Mouse (Mus musculus) CH12.LX (cell line): ENCODE data around the gene Lamp2. TPM values are rescaled to one million over a fixed set of nuclear protein-coding genes. Genes with fewer than 3 reads are reported as not detected.

ENCODE experiments used
- DNase-seq: peaks from one replicate; pipeline ENCODE4 v3.0.0-alpha.2; 2013; ENCODE audit errors: extremely low read depth
- H3K27ac ChIP-seq: 2 replicates; pipeline ENCODE4 v1.5.1; 2012; ENCODE audit warnings: low read depth, mild to moderate bottlenecking, control low read depth, moderate library complexity; ENCODE audit not compliant: insufficient read depth
- H3K27me3 ChIP-seq: replicated peaks from 2 replicates; pipeline ENCODE3; 2012; ENCODE audit warnings: inconsistent platforms
- H3K36me3 ChIP-seq, 2 experiments: replicated peaks in 1 of 2; 2 replicates each; pipeline versions ENCODE3 to v1.6.1; 2012; ENCODE audit warnings: inconsistent platforms in 1 of 2, low read length in 1 of 2, mild to moderate bottlenecking in 1 of 2, mixed read lengths in 1 of 2, moderate library complexity in 1 of 2; ENCODE audit not compliant: control insufficient read depth in 1 of 2, insufficient read depth in 1 of 2
- H3K4me1 ChIP-seq, 2 experiments: 2 replicates each; pipeline ENCODE4 v1.6.1; 2012; ENCODE audit warnings: inconsistent platforms in 1 of 2, moderate library complexity in 1 of 2; ENCODE audit not compliant: insufficient read depth in 2 of 2, control insufficient read depth in 1 of 2
- H3K4me2 ChIP-seq: 2 replicates; pipeline ENCODE4 v1.6.1; 2012; ENCODE audit warnings: low read depth, mild to moderate bottlenecking, control low read depth; ENCODE audit not compliant: poor library complexity, insufficient read depth, severe bottlenecking
- H3K4me3 ChIP-seq, 3 experiments: fragments of 150-350 bp in 1 of 3; sonication (generic) in 1 of 3; replicated peaks in 1 of 3; 2 replicates each; pipeline versions ENCODE3 to v1.5.1; 2011 to 2012; ENCODE audit warnings: low read depth in 2 of 3, low read length in 2 of 3, mild to moderate bottlenecking in 2 of 3, moderate library complexity in 2 of 3, control low read depth in 1 of 3, improper control_type of control experiment in 1 of 3, inconsistent platforms in 1 of 3, mixed read lengths in 1 of 3; ENCODE audit not compliant: poor library complexity in 1 of 3
- H3K79me2 ChIP-seq: replicated peaks from 2 replicates; pipeline ENCODE4 v1.6.1; 2012; ENCODE audit warnings: mild to moderate bottlenecking, moderate library complexity; ENCODE audit not compliant: control insufficient read depth, poor library complexity, insufficient read depth, severe bottlenecking; ENCODE audit errors: extremely low read depth
- H3K9ac ChIP-seq: 2 replicates; pipeline ENCODE4 v1.6.1; 2012; ENCODE audit warnings: low read depth, mild to moderate bottlenecking, control low read depth, moderate library complexity; ENCODE audit not compliant: insufficient read depth
- H3K9me3 ChIP-seq: replicated peaks from 2 replicates; pipeline ENCODE3; 2012; ENCODE audit warnings: low read length, inconsistent platforms, mixed read lengths
- BHLHE40 ChIP-seq: IDR thresholded peaks from 2 replicates; pipeline ENCODE4 v1.6.1; 2011; ENCODE audit warnings: mild to moderate bottlenecking, low read depth, low read length, improper control_type of control experiment
- CTCF ChIP-seq, 2 experiments: IDR thresholded peaks in 1 of 2; conservative IDR thresholded peaks in 1 of 2; 2 replicates each; pipeline ENCODE4 v1.5.1; 2011 to 2012; ENCODE audit warnings: low read depth in 2 of 2, low read length in 2 of 2, improper control_type of control experiment in 1 of 2, inconsistent platforms in 1 of 2, mild to moderate bottlenecking in 1 of 2, moderate library complexity in 1 of 2
- ELF1 ChIP-seq: IDR thresholded peaks from 2 replicates; pipeline ENCODE4 v1.6.1; 2014; ENCODE audit warnings: low read depth, mild to moderate bottlenecking, inconsistent platforms, low read length, improper control_type of control experiment
- EP300 ChIP-seq: IDR thresholded peaks from 2 replicates; pipeline ENCODE4 v1.6.1; 2011; ENCODE audit warnings: low read length, improper control_type of control experiment
- ETS1 ChIP-seq: conservative IDR thresholded peaks from 2 replicates; pipeline ENCODE4 v1.6.1; 2012; ENCODE audit warnings: low read depth, mild to moderate bottlenecking, inconsistent platforms, low read length, improper control_type of control experiment, moderate library complexity
- GABPA ChIP-seq: IDR thresholded peaks from 2 replicates; pipeline ENCODE4 v1.6.1; 2012; ENCODE audit warnings: low read depth, low read length, improper control_type of control experiment, inconsistent platforms; ENCODE audit not compliant: insufficient replicate concordance
- HCFC1 ChIP-seq: IDR thresholded peaks from 2 replicates; pipeline ENCODE4 v1.6.1; 2012; ENCODE audit warnings: low read depth, mild to moderate bottlenecking, inconsistent platforms, low read length, improper control_type of control experiment
- JUN ChIP-seq: IDR thresholded peaks from 2 replicates; pipeline ENCODE4 v1.6.1; 2011; ENCODE audit warnings: low read depth, mild to moderate bottlenecking, low read length, improper control_type of control experiment, moderate library complexity; ENCODE audit not compliant: insufficient read depth
- JUND ChIP-seq: conservative IDR thresholded peaks from 2 replicates; pipeline ENCODE4 v1.6.1; 2011; ENCODE audit warnings: low read depth, low read length, improper control_type of control experiment
- MAX ChIP-seq: IDR thresholded peaks from 2 replicates; pipeline ENCODE4 v1.6.1; 2011; ENCODE audit warnings: low read length, improper control_type of control experiment
- MAZ ChIP-seq: IDR thresholded peaks from 2 replicates; pipeline ENCODE4 v1.6.1; 2012; ENCODE audit warnings: low read depth, mild to moderate bottlenecking, inconsistent platforms, low read length, improper control_type of control experiment, moderate library complexity
- MEF2A ChIP-seq: IDR thresholded peaks from 2 replicates; pipeline ENCODE4 v1.6.1; 2014; ENCODE audit warnings: low read depth, mild to moderate bottlenecking, inconsistent platforms, low read length, improper control_type of control experiment, borderline replicate concordance
- MXI1 ChIP-seq: IDR thresholded peaks from 2 replicates; pipeline ENCODE4 v1.6.1; 2011; ENCODE audit warnings: mild to moderate bottlenecking, low read depth, low read length, improper control_type of control experiment
- MYC ChIP-seq: IDR thresholded peaks from 2 replicates; pipeline ENCODE4 v1.6.1; 2011; ENCODE audit warnings: low read depth, mild to moderate bottlenecking, improper control_type of control experiment, low read length
- NELFE ChIP-seq: IDR thresholded peaks from 2 replicates; pipeline ENCODE4 v1.6.1; 2011; ENCODE audit warnings: low read depth, low read length, improper control_type of control experiment
- PAX5 ChIP-seq: IDR thresholded peaks from 2 replicates; pipeline ENCODE4 v1.6.1; 2012; ENCODE audit warnings: low read length, inconsistent platforms, mixed read lengths
- POLR2AphosphoS2 ChIP-seq: IDR thresholded peaks from 2 replicates; pipeline ENCODE4 v1.6.1; 2011; ENCODE audit warnings: low read depth, low read length, improper control_type of control experiment
- RAD21 ChIP-seq: IDR thresholded peaks from 2 replicates; pipeline ENCODE4 v1.6.1; 2011; ENCODE audit warnings: low read depth, mild to moderate bottlenecking, low read length, improper control_type of control experiment, moderate library complexity
- USF1 ChIP-seq: IDR thresholded peaks from 2 replicates; pipeline ENCODE4 v1.6.1; 2014; ENCODE audit warnings: low read depth, mild to moderate bottlenecking, inconsistent platforms, low read length, improper control_type of control experiment
- USF2 ChIP-seq: conservative IDR thresholded peaks from 2 replicates; pipeline ENCODE4 v1.6.1; 2011; ENCODE audit warnings: low read depth, low read length, improper control_type of control experiment
- dilution Hi-C: fragments of 300-500 bp; cut with MboI; formaldehyde crosslinking; loops from 2 replicates; pipeline ENCODE4 v1.14.3; 2020; ENCODE audit warnings: low sequenced_read_pairs; ENCODE audit not compliant: extremely low pct_unique_long_range_greater_than_20kb, extremely low pct_ligation_motif_present
- in situ Hi-C: fragments of 300-500 bp; cut with MboI; formaldehyde crosslinking; loops from 3 replicates; pipeline ENCODE4 v1.14.3; 2019; ENCODE audit warnings: low sequenced_read_pairs, low pct_ligation_motif_present, low pct_unique_long_range_greater_than_20kb, mixed read lengths
- polyA plus RNA-seq: library from polyadenylated mRNA; unstranded; fragments of >175 nt; gene quantifications from 2 replicates; pipeline ENCODE4 v1.2.1, GENCODE M21; 2012; ENCODE audit warnings: low read depth; ENCODE audit not compliant: insufficient read length
- total RNA-seq, 2 experiments: library from RNA; depleted of rRNA; stranded (reverse); fragments of 300-350 nt in 1 of 2; fragments of >200 nt in 1 of 2; gene quantifications; 2 replicates each; pipeline ENCODE4 v1.2.3; 2012 to 2014

The Lamp2 gene
- total and polyA plus RNA-seq, 3 experiments: 35.3 to 79.9 (median 66.2) TPM

- H3K79me2 ChIP-seq: peaks cover 19% of the 10 kb centered on the region
- TF ChIP-seq JUN (no peak), MAZ (no peak), RAD21 (no peak), MYC (no peak), GABPA (no peak), POLR2AphosphoS2 (no peak), JUND (no peak), USF2 (no peak)
- TF ChIP-seq, all 38 proteins: peak for 0
- in situ Hi-C loops: no loop called here
- no peak for DNase-seq
- Histone ChIP-seq H3K4me1 (peaks cover 0 to 3% of the 10 kb centered on the region in 2 experiments; a peak in 2 of 4 replicates), H3K27ac (no peak overlapping the region), H3K27me3 (no peaks in the 10 kb centered on the region), H3K36me3 (peaks cover 24 to 40% of the 10 kb centered on the region in 2 experiments), H3K4me2 (no peak overlapping the region), H3K9me3 (no peaks in the 10 kb centered on the region), H3K4me3 (no peak overlapping the region), H3K9ac (no peak overlapping the region)
- dilution Hi-C loops: no loop called here
Observed at GRCm38 (mm10) chrX:38453924-38454323, 2.3 kb downstream of the Lamp2 start.

GRCm38 (mm10) chrX:38450476-38450875 lies 5.8 kb downstream of the Lamp2 start:
- DNase-seq: no peak
- no peak overlapping the region for H3K27ac ChIP-seq
- H3K79me2 ChIP-seq: peaks cover 14% of the 10 kb centered on the region
- H3K36me3 ChIP-seq: peaks cover 26 to 54% of the 10 kb centered on the region in 2 experiments
- no peak overlapping the region for H3K4me2 ChIP-seq
- no peaks in the 10 kb centered on the region for H3K9me3 ChIP-seq
- no peak overlapping the region for H3K4me3 ChIP-seq
- H3K27me3 ChIP-seq: no peaks in the 10 kb centered on the region
- no peak overlapping the region for H3K9ac ChIP-seq
- dilution Hi-C loops (no loop called here), in situ Hi-C loops (no loop called here)
- no peak for TF ChIP-seq JUN
- TF ChIP-seq USF1: no peak
- TF ChIP-seq MEF2A: no peak
- no peak for TF ChIP-seq MAZ
- TF ChIP-seq NELFE: no peak
- no peak for TF ChIP-seq PAX5
- no peak for TF ChIP-seq EP300
- no peak for TF ChIP-seq JUND
- no peak for TF ChIP-seq MAX
- H3K4me1 ChIP-seq: peaks cover 0 to 3% of the 10 kb centered on the region in 2 experiments; a peak in 2 of 4 replicates

- in situ Hi-C loops: no loop called here
- no peaks in the 10 kb centered on the region for H3K9me3 ChIP-seq
- no peak overlapping the region for H3K4me3 ChIP-seq
- peaks cover 15 to 46% of the 10 kb centered on the region in 2 experiments for H3K36me3 ChIP-seq
- H3K27ac ChIP-seq: no peak overlapping the region
- no peaks in the 10 kb centered on the region for H3K27me3 ChIP-seq
- no peak for DNase-seq
- H3K9ac ChIP-seq: no peak overlapping the region
- TF ChIP-seq MYC (no peak), MEF2A (no peak), PAX5 (no peak), ELF1 (no peak), JUN (no peak), POLR2AphosphoS2 (no peak), GABPA (no peak), USF2 (no peak), ETS1 (no peak), MXI1 (no peak), CTCF (conservative IDR thresholded peaks at IDR 0.05 in 1 of 2, IDR thresholded peaks at IDR 0.05 in 1 of 2; ENCODE audit: low read depth in 2 of 2, low read length in 2 of 2) (no peak), JUND (no peak), HCFC1 (no peak), BHLHE40 (no peak)
- TF ChIP-seq, all 38 proteins: peak for 0
- dilution Hi-C loops: no loop called here
- no peak overlapping the region for H3K4me2 ChIP-seq
- H3K79me2 ChIP-seq: no peaks in the 10 kb centered on the region
- no peaks in the 10 kb centered on the region for H3K4me1 ChIP-seq
Observed at GRCm38 (mm10) chrX:38445705-38446104, 10.5 kb downstream of the Lamp2 start.
